Mouse (Mus musculus): Measurements from ENCODE around the gene Lnpk.

The Lnpk gene

GRCm38 (mm10) chr2:74578843-74579489 lies at the start of gene Lnpk:
Gene Lnpk, minus strand, starts transcription at chr2:74579435.
- peak; percentile 92 for DNase-seq (ENCODE audit: extremely low spot score, low spot score)

GRCm38 (mm10) chr2:74620368-74620767 lies 41.1 kb upstream of the Lnpk start:
- no peak for DNase-seq (ENCODE audit: extremely low spot score, low spot score)

GRCm38 (mm10) chr2:74619676-74620246 lies 40.5 kb upstream of the Lnpk start:
- DNase-seq (ENCODE audit: extremely low spot score, low spot score) = no peak

DNA sequence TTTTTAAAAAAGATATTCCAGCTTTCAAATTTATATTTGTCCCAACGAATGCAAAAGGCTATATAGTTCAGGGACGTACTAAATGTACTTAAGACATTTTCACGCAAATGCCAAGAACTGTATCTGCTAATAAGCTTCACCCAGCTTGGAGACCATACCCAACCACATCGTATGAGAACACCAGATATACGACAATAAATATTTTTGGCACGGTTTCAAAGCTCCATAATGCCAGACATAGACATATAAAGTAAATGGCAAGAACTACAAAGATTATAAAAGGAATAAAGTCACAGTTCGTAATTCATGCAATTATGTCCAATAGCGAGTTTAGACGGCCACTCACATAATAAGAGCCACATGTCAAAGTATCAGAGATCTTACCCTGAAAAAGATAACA lies 38.5 kb upstream of the Lnpk start:
- DNase-seq (ENCODE audit: extremely low spot score, low spot score) = no peak

GRCm38 (mm10) chr2:74611406-74611805 lies 32.2 kb upstream of the Lnpk start:
- no peak for DNase-seq (ENCODE audit: extremely low spot score, low spot score)

- DNase-seq (ENCODE audit: extremely low spot score, low spot score) = no peak
Measured at GRCm38 (mm10) chr2:74609350-74609749, 30.1 kb upstream of the Lnpk start.

GRCm38 (mm10) chr2:74606087-74606760 lies 27.0 kb upstream of the Lnpk start:
- no peak for DNase-seq (ENCODE audit: extremely low spot score, low spot score)

GRCm38 (mm10) chr2:74604011-74604410 lies 24.8 kb upstream of the Lnpk start:
- no peak for DNase-seq (ENCODE audit: extremely low spot score, low spot score)

GRCm38 (mm10) chr2:74602483-74602882 lies 23.2 kb upstream of the Lnpk start:
- DNase-seq (ENCODE audit: extremely low spot score, low spot score) = no peak

GRCm38 (mm10) chr2:74597169-74597568 lies 17.9 kb upstream of the Lnpk start:
- DNase-seq (ENCODE audit: extremely low spot score, low spot score) = no peak

- no peak for DNase-seq (ENCODE audit: extremely low spot score, low spot score)
Measured at GRCm38 (mm10) chr2:74596094-74596493, 16.9 kb upstream of the Lnpk start.

GRCm38 (mm10) chr2:74578146-74578842 lies 941 bp downstream of the Lnpk start:
- no peak for DNase-seq (ENCODE audit: extremely low spot score, low spot score)

DNA sequence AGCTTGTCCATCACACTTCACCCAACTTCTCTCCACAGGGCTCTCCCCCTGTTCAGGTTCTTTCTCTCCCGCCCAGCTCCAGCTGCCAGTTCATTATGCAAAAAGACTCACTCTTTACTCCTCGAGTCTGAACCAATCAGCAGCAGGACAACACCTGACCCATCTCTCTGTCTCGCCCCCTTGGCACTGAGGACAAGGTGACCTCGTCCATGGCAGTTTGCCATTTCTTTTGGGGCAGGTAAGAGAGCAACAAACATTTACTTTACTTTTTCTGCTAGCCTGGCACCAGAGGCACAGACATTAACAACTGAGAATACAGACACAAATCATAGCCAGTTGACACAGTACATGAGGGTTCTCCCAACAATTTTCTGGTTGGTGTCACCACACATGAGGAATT lies 8.8 kb downstream of the Lnpk start:
- no peak for DNase-seq (ENCODE audit: extremely low spot score, low spot score)

GRCm38 (mm10) chr2:74559822-74560221 lies 19.4 kb downstream of the Lnpk start:
- DNase-seq (ENCODE audit: extremely low spot score, low spot score) = no peak

DNA sequence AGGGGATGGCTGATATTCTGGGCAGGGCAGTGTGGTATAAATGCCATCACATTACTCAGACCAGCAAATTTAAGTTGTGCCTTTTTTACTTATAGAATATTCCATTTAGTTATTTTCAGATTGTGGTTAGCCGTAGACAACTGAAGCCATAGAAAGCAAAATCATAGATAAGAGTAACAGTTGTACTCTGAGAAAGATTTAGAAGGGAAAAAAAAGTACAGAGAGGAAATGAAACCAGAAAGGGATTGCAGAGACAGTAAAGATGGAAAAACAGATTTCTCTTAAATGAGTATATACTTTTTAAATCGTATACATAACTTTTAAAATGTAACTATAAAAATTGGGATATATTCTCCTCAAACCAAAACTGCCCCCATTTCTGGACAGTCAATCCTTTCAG lies 20.1 kb downstream of the Lnpk start:
- DNase-seq (ENCODE audit: extremely low spot score, low spot score) = no peak

GRCm38 (mm10) chr2:74557451-74557850 lies 21.8 kb downstream of the Lnpk start:
- no peak for DNase-seq (ENCODE audit: extremely low spot score, low spot score)

DNA sequence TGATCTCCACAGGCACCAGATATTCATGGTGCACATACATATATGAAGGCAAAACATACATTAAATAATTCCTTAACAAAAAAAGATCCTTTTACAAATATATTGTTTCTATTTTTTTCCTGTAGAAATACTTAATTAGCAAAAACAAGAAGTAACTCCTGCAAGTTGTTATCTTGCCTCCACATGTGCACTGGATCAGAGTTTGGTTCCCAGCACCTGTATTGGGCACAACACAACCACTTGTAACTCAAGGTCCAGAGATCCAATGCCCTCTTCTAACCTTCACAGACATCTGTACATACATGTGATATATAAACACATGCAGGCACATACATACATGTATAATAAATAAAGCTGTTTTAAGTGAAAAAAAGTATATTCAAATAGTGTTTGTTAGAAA lies 27.3 kb downstream of the Lnpk start:
- no peak for DNase-seq (ENCODE audit: extremely low spot score, low spot score)

GRCm38 (mm10) chr2:74548306-74548705 lies 30.9 kb downstream of the Lnpk start:
- DNase-seq (ENCODE audit: extremely low spot score, low spot score) = no peak

- DNase-seq (ENCODE audit: extremely low spot score, low spot score) = no peak
Measured at GRCm38 (mm10) chr2:74508302-74508701, 70.9 kb downstream of the Lnpk start.

- no peak for DNase-seq (ENCODE audit: extremely low spot score, low spot score)
Measured at GRCm38 (mm10) chr2:74506439-74506838, 72.8 kb downstream of the Lnpk start.

- no peak for DNase-seq (ENCODE audit: extremely low spot score, low spot score)
Measured at GRCm38 (mm10) chr2:74500307-74500706, 78.9 kb downstream of the Lnpk start.

DNA sequence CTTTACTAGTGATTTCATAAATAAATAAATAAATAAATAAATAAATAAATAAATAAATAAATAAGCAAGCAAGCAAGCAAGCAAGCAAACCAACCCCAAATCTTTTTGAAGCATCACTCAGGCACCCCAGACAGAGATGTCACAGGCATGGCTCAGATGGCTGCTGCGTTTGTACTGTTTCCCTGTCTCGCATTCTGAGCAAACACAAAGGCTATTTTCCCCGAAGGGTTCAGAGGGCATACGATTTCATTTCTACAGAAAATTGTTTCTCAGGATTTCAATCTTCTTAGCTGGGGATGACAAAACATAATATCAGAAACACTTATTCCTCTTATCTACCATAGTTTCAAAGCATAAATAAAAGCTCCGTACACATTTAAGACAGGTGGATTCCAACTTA lies 81.4 kb downstream of the Lnpk start:
- DNase-seq (ENCODE audit: extremely low spot score, low spot score) = no peak

All from neural tube, embryonic 10.5 days (tissue).